Mouse (Mus musculus) liver, embryonic 14.5 days (tissue): ENCODE measurements around the gene Mapk8ip1.

Experiments used
- CTCF ChIP-seq: IDR thresholded peaks from 2 replicates; pipeline ENCODE4 v1.5.1; 2016; ENCODE audit warnings: antibody characterized with exemption, low read depth, control low read depth
- EP300 ChIP-seq: IDR thresholded peaks from 2 replicates; pipeline ENCODE4 v1.6.1; 2016; ENCODE audit warnings: antibody characterized with exemption, low read depth

DNA sequence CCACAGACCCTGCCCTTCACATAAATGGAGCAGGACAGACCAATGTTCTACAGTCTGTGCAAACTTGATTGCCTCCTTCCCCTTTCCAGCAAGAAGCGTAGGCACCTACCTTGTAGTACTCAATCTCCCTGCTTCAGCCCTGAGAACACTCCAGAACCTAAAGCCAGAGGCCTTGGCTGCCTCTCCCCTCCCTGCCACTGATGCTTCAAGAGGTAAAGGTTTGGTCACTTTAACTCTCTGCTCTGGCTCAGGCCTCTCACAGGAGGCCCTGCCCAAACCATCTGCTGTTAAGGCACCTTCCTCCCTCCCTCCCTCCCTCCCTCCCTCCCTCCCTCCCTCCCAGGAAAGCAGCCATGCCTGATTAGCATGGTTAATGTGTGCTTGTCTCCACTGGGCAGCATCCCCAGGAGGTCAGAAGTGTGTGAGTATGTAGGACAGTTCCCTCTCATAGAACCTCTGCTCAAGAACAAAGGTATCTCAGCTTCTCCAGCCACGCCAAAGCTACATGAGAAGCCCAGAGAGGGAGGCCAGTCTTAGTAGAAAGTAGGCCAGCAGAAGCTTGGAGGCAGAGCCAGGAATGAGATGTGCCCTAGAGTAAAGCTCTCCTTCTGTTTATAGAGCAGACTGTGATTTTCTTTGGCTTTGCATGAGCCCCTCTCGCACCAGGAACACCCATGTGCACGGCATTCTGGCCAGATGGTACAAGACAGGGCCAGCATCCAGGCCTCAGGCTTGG, 1.7 kb upstream of the Mapk8ip1 start:
- no peak for TF ChIP-seq CTCF
- TF ChIP-seq EP300: no peak
